Mouse (Mus musculus) spleen, adult 2 months (tissue): ENCODE results near the gene Dusp13. TPM values are rescaled to one million over a fixed set of nuclear protein-coding genes. Genes with fewer than 3 reads are reported as not detected.

Source experiments
- DNase-seq, 2 experiments: peaks; one replicate each; pipeline versions ENCODE4 v3.0.0 to v3.0.0-alpha.2; 2012 to 2021; ENCODE audit warnings: low spot score in 2 of 2, low read depth in 1 of 2
- H3K27ac ChIP-seq: fragments of 200-500 bp; 2 replicates; pipeline ENCODE4 v1.5.1; 2012; ENCODE audit warnings: low read length, inconsistent platforms; ENCODE audit not compliant: insufficient read depth
- H3K27me3 ChIP-seq: fragments of 200-500 bp; 2 replicates; pipeline ENCODE4 v1.6.1; 2012; ENCODE audit warnings: mild to moderate bottlenecking, moderate library complexity, low read length, inconsistent platforms; ENCODE audit not compliant: control insufficient read depth, insufficient read depth
- H3K36me3 ChIP-seq: fragments of 200-500 bp; 2 replicates; pipeline ENCODE4 v1.6.1; 2012; ENCODE audit warnings: mild to moderate bottlenecking, low read length, inconsistent platforms; ENCODE audit not compliant: control insufficient read depth, insufficient read depth
- H3K4me1 ChIP-seq: fragments of 200-500 bp; 2 replicates; pipeline ENCODE4 v1.6.1; 2011; ENCODE audit warnings: inconsistent platforms; ENCODE audit not compliant: control insufficient read depth, insufficient read depth, insufficient read length
- H3K4me3 ChIP-seq: fragments of 200-500 bp; 2 replicates; pipeline ENCODE4 v1.5.1; 2011; ENCODE audit warnings: mild to moderate bottlenecking, inconsistent platforms; ENCODE audit not compliant: insufficient read depth, insufficient read length; ENCODE audit errors: extremely low read depth
- CTCF ChIP-seq: fragments of 200-500 bp; IDR thresholded peaks from 2 replicates; pipeline ENCODE4 v1.5.1; 2011; ENCODE audit warnings: mild to moderate bottlenecking, inconsistent platforms; ENCODE audit not compliant: insufficient read depth, insufficient read length, insufficient replicate concordance; ENCODE audit errors: extremely low read depth
- POLR2A ChIP-seq: fragments of 200-500 bp; IDR thresholded peaks from 2 replicates; pipeline ENCODE4 v1.6.1; 2011; ENCODE audit warnings: low read depth, low read length, inconsistent platforms
- WGBS: fragments of 180-500 bp; shearing (Covaris S2); methylation state at CpG from one replicate; pipeline ENCODE4 v1.1.7; 2018; 5-methylcytosine and 5-hydroxymethylcytosine counted together
- polyA plus RNA-seq: library from polyadenylated mRNA; depleted of rRNA; stranded (reverse); fragments of >200 nt; gene quantifications from 2 replicates; pipeline ENCODE4 v1.2.3, GENCODE M21; 2012

Gene Dusp13
- polyA plus RNA-seq, 1 experiment = 0.19 TPM

- H3K36me3 ChIP-seq = peaks cover 11% of the 10 kb centered on the region
- 93% methylated on average over 4 of the region's 4 CpGs for WGBS
- TF ChIP-seq POLR2A (no peak), CTCF (no peak)
- H3K4me1 ChIP-seq = no peaks in the 10 kb centered on the region; the same call in 1 of the 2 replicates
- H3K27ac ChIP-seq = no peak overlapping the region
- H3K4me3 ChIP-seq = no peak overlapping the region
- H3K27me3 ChIP-seq = no peaks in the 10 kb centered on the region
- no peak for DNase-seq
These were observed 35.5 kb upstream of the Dusp13 start for GRCm38 (mm10) chr14:21786500-21786899.

DNA sequence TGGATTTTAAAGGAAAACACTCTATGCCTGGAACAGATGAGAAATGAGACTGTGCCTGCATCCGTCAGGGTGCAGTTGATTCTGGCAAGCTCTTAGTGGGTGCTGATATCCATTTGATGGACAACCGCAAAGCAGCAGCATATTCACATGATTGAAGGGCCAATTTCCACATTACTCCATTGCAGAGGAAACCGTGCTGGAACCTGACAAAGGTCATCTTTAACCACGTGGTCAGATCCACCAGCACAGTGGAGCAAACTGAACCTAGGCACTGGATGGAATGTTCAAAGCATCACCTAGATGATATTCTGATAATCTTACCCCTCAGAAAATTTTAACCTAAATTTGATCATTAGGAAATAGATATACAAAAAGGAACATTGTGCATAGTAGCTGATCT, 25.2 kb upstream of the Dusp13 start:
- Histone ChIP-seq H3K4me3 (no peak overlapping the region), H3K36me3 (peaks cover 13% of the 10 kb centered on the region), H3K27me3 (no peaks in the 10 kb centered on the region), H3K4me1 (no peaks in the 10 kb centered on the region; the same call in 1 of the 2 replicates), H3K27ac (no peak overlapping the region)
- 88% methylated on average over 4 of the region's 4 CpGs for WGBS
- TF ChIP-seq CTCF = no peak
- TF ChIP-seq POLR2A = no peak
- DNase-seq = no peak

GRCm38 (mm10) chr14:21773946-21774345, 23.0 kb upstream of the Dusp13 start:
- TF ChIP-seq POLR2A (no peak), CTCF (no peak)
- Histone ChIP-seq H3K36me3 (peaks cover 6% of the 10 kb centered on the region), H3K4me3 (no peak overlapping the region), H3K27ac (no peak overlapping the region), H3K4me1 (no peaks in the 10 kb centered on the region; the same call in 1 of the 2 replicates), H3K27me3 (no peaks in the 10 kb centered on the region)
- no peak for DNase-seq
- WGBS = 82% methylated on average over 2 of the region's 2 CpGs

DNA sequence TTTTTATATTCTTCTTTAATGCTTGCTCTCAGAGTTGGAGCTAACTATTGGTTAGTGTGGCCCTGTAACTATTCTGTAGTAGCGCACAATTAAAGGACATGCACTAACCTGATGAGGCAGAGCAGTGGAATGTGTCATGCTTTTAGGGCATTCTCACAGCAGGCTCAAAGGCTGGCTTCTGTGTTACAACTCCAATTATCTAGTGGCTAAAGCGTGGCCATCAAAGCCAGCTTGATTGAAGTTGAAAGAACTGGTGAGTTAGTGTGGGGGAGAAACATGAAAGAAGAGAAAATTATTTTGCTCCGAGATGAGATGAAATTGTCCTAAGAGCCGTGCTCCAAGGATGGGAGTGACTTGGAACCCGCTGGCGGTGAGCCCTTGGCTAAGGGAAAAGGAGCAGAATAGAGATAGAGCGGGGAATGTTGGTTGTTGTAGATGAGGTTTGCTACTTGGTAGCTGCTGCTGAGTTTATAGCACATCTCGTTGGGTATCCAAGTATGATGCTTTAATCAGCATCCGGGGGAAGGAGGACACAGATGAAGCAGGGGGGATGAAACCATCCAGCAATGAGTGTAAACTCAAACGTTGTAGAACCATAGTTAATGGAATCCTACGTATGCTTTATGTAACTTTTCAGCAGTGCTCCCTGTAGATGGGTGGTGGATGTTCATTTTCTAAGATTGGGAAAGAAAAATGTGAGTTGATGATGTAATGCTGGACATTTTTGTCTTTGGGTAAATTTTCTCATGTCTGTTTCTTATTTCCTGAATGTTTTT, 21.7 kb upstream of the Dusp13 start:
- Histone ChIP-seq H3K27ac (no peak overlapping the region), H3K4me3 (no peak overlapping the region), H3K27me3 (no peaks in the 10 kb centered on the region), H3K4me1 (no peaks in the 10 kb centered on the region; the same call in 1 of the 2 replicates), H3K36me3 (peaks cover 6% of the 10 kb centered on the region)
- WGBS = 92% methylated on average over 11 of the region's 11 CpGs
- no peak for DNase-seq
- no peak for TF ChIP-seq POLR2A
- TF ChIP-seq CTCF = no peak

DNA sequence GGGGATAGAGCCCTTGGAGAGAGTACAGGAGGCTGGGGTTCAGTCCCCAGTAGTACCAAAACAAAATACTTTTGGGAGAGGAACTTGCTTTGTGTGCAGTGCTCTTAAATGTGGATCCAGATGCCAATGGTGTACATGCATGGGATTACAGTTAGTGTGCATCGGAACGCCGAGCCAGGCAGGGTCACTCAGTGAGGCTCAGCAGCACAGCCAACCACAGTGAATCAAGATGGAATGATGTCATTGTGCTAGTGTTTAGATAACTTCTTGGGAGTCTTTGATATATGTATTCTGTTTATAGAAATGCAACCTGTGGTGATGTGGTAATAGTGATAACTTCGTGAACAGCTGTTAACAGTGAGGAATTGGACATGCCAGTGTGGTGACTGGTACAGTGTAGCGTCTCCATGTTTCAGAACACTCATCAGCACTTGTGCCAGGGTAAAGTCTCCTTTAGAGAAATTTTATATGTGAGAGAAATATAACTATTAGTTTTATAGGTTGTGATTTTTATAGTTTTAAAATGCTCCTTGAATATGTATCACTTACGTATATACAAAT, 15.5 kb upstream of the Dusp13 start:
- Histone ChIP-seq H3K4me3 (no peak overlapping the region), H3K27me3 (no peaks in the 10 kb centered on the region), H3K4me1 (no peaks in the 10 kb centered on the region; the same call in 1 of the 2 replicates), H3K27ac (no peak overlapping the region), H3K36me3 (no peaks in the 10 kb centered on the region)
- WGBS = 90% methylated on average over 6 of the region's 6 CpGs
- no peak for DNase-seq
- TF ChIP-seq POLR2A (no peak), CTCF (no peak)

DNA sequence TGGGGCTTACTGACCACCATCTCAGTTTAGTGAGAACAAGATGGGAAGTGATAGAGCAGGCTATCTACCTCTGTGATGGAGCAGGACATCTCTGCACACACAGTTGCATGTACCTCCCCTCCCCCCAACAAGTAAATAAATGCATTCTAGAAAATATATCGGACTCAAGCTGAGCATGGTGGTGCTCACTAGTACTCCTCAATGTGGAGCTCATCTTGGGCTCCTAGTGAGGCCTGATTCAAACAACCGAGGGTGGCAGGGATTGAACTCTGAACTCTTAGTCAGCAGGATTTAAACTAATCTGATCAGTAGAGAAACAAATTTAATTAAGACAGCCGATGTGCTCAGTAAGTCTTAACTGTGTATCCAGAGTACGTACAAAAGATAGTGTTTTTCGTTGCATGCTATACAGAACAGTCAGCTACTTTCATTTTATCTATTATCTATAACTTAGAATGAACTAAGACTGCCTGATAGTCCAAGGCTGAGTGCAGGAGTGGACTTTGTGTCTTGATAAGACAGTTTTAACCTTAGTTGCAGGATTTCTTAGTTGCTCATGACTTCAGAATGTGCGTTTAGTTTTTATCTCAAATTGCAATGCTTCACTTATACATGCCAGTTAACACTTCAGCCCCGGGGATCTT, 14.9 kb upstream of the Dusp13 start:
- H3K36me3 ChIP-seq = no peaks in the 10 kb centered on the region
- WGBS = 83% methylated on average over 7 of the region's 7 CpGs
- no peak overlapping the region for H3K4me3 ChIP-seq
- H3K27ac ChIP-seq = no peak overlapping the region
- DNase-seq = no peak
- no peaks in the 10 kb centered on the region for H3K27me3 ChIP-seq
- H3K4me1 ChIP-seq = no peaks in the 10 kb centered on the region; the same call in 1 of the 2 replicates
- TF ChIP-seq POLR2A = no peak
- no peak for TF ChIP-seq CTCF

GRCm38 (mm10) chr14:21764646-21765045, 13.7 kb upstream of the Dusp13 start:
- H3K4me3 ChIP-seq = no peak overlapping the region
- H3K4me1 ChIP-seq = no peaks in the 10 kb centered on the region; the same call in 1 of the 2 replicates
- no peaks in the 10 kb centered on the region for H3K36me3 ChIP-seq
- no peaks in the 10 kb centered on the region for H3K27me3 ChIP-seq
- DNase-seq = no peak
- WGBS = 97% methylated on average over 6 of the region's 6 CpGs
- no peak for TF ChIP-seq CTCF
- TF ChIP-seq POLR2A = no peak
- H3K27ac ChIP-seq = no peak overlapping the region
